Mouse (Mus musculus): ENCODE measurements at regions not wholly inside any gene's neighbourhood (a gene's known extent, or its start where the extent isn't known, plus 50 kb on each side); places are given as distances from the start of the nearest gene placed in this dataset.
A peak's percentile ranks its signal among the peaks of the same experiment; 100 is the strongest.

DNA sequence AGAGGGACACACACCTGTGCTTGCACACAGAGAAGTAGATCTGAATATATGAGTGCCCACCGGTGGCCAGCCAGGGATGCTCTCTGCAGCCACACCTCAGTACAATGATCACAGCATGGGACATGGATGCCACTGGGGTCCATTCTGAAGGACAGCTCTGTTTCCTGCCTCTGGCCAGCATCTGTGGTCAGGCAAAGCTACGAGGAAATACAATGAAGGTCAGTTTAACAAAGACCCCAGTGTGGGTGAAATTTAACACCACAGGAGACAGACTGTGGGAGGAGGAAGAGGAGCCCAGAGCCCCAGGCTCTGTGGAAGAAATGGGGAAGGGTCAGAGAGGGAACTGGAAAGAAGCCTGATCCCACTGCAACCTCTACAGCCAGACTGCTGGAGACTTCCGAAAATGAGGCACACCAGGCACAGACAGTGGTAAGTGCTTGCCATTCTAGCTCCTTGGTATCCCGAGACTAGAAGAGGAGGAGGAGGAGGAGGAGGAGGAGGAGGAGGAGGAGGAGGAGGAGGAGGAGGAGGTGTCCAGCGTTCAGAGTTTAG, 196.0 kb downstream of the Ly86 start:
- no peak for TF ChIP-seq CTCF (IDR thresholded peaks at IDR 0.05)
- Histone ChIP-seq H3K4me3 (ENCODE audit: low read depth, low read length) (no peak overlapping the region), H3K27ac (ENCODE audit: low read depth, low read length) (no peak overlapping the region), H3K4me2 (ENCODE audit: low read depth, low read length, poor library complexity, severe bottlenecking) (no peak overlapping the region), H3K27me3 (ENCODE audit: insufficient read depth, low read length) (no peaks in the 10 kb centered on the region), H3K9ac (replicated peaks; ENCODE audit: low read length, poor library complexity, severe bottlenecking) (no peak overlapping the region), H3K9me3 (ENCODE audit: low read length) (no peaks in the 10 kb centered on the region), H3K4me1 (ENCODE audit: insufficient read depth, low read length) (no peaks in the 10 kb centered on the region), H3K36me3 (ENCODE audit: insufficient read depth, low read length) (no peaks in the 10 kb centered on the region)
- DNase-seq (ENCODE audit: low spot score) (no peak), ATAC-seq (ENCODE audit: low FRiP score) (no peak)
- 26% methylated on average over 4 of the region's 5 CpGs for WGBS

DNA sequence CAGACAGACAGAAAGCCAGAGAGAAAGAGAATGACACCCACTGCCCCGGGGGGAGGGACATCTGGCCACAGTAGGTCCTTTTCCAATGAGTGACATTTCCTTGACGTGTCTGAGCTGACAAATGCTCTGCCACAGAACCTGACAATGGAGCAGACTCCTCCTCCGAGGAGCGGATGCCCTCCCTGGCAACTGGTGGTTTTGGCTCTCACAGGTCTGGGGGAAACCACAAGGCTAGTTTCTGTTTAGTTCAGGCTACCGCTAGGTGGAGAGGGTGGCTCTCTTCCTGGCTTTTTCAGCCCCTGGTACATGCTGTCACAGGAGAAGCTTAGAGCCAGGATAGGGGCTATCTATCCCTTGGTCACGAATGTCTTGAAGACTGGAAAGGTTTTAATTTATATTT, 196.7 kb downstream of the Ly86 start:
- Histone ChIP-seq H3K4me2 (ENCODE audit: low read depth, low read length, poor library complexity, severe bottlenecking) (no peak overlapping the region), H3K9me3 (ENCODE audit: low read length) (no peaks in the 10 kb centered on the region), H3K4me3 (ENCODE audit: low read depth, low read length) (no peak overlapping the region), H3K4me1 (ENCODE audit: insufficient read depth, low read length) (no peaks in the 10 kb centered on the region), H3K27me3 (ENCODE audit: insufficient read depth, low read length) (no peaks in the 10 kb centered on the region), H3K27ac (ENCODE audit: low read depth, low read length) (no peak overlapping the region), H3K36me3 (ENCODE audit: insufficient read depth, low read length) (no peaks in the 10 kb centered on the region), H3K9ac (replicated peaks; ENCODE audit: low read length, poor library complexity, severe bottlenecking) (no peak overlapping the region)
- DNase-seq (ENCODE audit: low spot score): peak; percentile 83
- WGBS: 13% methylated on average over 6 of the region's 6 CpGs
- TF ChIP-seq CTCF (IDR thresholded peaks at IDR 0.05): peak; percentile 72
- peak; percentile 63 for ATAC-seq (ENCODE audit: low FRiP score)

DNA sequence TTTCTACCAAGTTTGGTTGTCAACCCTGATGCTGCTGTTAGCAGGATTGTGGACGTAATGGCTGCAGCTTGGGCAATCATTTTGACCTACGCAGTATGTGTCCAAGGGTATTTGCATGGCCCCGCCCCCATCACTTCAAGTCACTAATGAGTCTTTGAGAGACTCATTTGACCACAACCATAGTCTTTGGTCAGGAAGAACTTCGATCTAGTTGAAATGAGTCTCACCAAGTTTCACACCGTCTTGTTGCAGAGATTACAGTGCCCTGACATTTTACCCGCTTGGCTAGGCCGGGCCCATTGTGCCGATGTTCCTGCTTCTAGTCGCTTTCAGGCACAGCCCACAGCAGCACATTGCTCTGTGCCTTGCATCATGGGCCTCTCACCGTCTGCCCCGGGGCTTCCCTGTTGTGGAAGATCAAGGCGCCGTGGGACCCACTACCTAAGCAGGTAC, 197.8 kb downstream of the Ly86 start:
- WGBS: 91% methylated on average over 13 of the region's 13 CpGs

DNA sequence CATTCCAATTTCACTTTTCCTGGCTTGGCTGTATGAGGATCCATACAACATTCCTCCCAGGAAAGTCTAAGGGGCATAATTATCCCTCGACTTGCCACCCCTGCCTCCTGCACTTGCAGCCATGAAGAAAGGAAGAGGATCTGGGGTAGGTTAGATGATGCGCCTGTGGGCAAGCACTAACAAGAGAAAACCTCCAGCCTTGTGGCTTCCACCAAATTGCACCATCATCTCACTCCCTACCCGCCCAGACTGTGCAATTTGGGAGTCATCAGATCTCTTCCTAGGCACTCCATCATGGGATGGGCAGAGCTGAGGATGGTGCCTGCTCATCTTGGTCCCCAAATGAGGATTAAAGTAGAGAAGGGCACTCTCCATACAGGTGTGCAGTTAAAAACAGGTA, 198.8 kb downstream of the Ly86 start:
- H3K36me3 ChIP-seq (ENCODE audit: insufficient read depth, low read length): no peaks in the 10 kb centered on the region
- no peak overlapping the region for H3K4me3 ChIP-seq (ENCODE audit: low read depth, low read length)
- no peak for DNase-seq (ENCODE audit: low spot score)
- WGBS: 85% methylated on average over 3 of the region's 3 CpGs
- H3K9ac ChIP-seq (replicated peaks; ENCODE audit: low read length, poor library complexity, severe bottlenecking): no peak overlapping the region
- ATAC-seq (ENCODE audit: low FRiP score): no peak
- no peaks in the 10 kb centered on the region for H3K4me1 ChIP-seq (ENCODE audit: insufficient read depth, low read length)
- H3K27me3 ChIP-seq (ENCODE audit: insufficient read depth, low read length): no peaks in the 10 kb centered on the region
- H3K27ac ChIP-seq (ENCODE audit: low read depth, low read length): no peak overlapping the region
- H3K4me2 ChIP-seq (ENCODE audit: low read depth, low read length, poor library complexity, severe bottlenecking): no peak overlapping the region
- no peak for TF ChIP-seq CTCF (IDR thresholded peaks at IDR 0.05)
- no peaks in the 10 kb centered on the region for H3K9me3 ChIP-seq (ENCODE audit: low read length)

More for the DNA sequence above, 197.8 kb downstream of the Ly86 start:
- DNase-seq (ENCODE audit: low spot score) (no peak), ATAC-seq (ENCODE audit: low FRiP score) (no peak)
- Histone ChIP-seq H3K27ac (ENCODE audit: low read depth, low read length) (no peak overlapping the region), H3K9me3 (ENCODE audit: low read length) (no peaks in the 10 kb centered on the region), H3K27me3 (ENCODE audit: insufficient read depth, low read length) (no peaks in the 10 kb centered on the region), H3K4me2 (ENCODE audit: low read depth, low read length, poor library complexity, severe bottlenecking) (no peak overlapping the region), H3K4me1 (ENCODE audit: insufficient read depth, low read length) (no peaks in the 10 kb centered on the region), H3K9ac (replicated peaks; ENCODE audit: low read length, poor library complexity, severe bottlenecking) (no peak overlapping the region), H3K36me3 (ENCODE audit: insufficient read depth, low read length) (no peaks in the 10 kb centered on the region), H3K4me3 (ENCODE audit: low read depth, low read length) (no peak overlapping the region)
- TF ChIP-seq CTCF (IDR thresholded peaks at IDR 0.05): no peak

DNA sequence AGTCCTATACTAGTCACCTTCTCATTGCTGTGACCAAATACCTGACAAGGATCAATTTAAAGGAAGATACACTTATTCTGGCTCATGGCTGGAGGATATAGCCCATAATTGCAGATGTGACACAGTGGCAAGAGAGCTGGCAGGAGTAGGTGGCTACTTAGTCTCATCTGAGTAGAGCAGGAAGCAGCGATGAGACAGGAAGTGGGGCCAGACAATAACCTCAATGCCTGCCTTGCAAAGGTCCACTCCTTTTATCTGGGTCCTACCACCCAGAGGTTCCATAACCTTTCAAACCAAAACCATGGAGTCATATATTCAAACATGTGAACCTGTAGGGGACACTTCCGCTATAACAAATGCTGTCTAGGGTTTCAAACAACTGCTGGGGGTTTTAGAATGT, 199.7 kb downstream of the Ly86 start:
- no peak overlapping the region for H3K4me3 ChIP-seq (ENCODE audit: low read depth, low read length)
- ATAC-seq (ENCODE audit: low FRiP score) (no peak), DNase-seq (ENCODE audit: low spot score) (no peak)
- H3K27me3 ChIP-seq (ENCODE audit: insufficient read depth, low read length): no peaks in the 10 kb centered on the region
- H3K36me3 ChIP-seq (ENCODE audit: insufficient read depth, low read length): no peaks in the 10 kb centered on the region
- H3K4me2 ChIP-seq (ENCODE audit: low read depth, low read length, poor library complexity, severe bottlenecking): no peak overlapping the region
- H3K9ac ChIP-seq (replicated peaks; ENCODE audit: low read length, poor library complexity, severe bottlenecking): no peak overlapping the region
- TF ChIP-seq CTCF (IDR thresholded peaks at IDR 0.05): no peak
- 89% methylated on average over 2 of the region's 2 CpGs for WGBS
- H3K9me3 ChIP-seq (ENCODE audit: low read length): no peaks in the 10 kb centered on the region
- H3K4me1 ChIP-seq (ENCODE audit: insufficient read depth, low read length): no peaks in the 10 kb centered on the region
- no peak overlapping the region for H3K27ac ChIP-seq (ENCODE audit: low read depth, low read length)

DNA sequence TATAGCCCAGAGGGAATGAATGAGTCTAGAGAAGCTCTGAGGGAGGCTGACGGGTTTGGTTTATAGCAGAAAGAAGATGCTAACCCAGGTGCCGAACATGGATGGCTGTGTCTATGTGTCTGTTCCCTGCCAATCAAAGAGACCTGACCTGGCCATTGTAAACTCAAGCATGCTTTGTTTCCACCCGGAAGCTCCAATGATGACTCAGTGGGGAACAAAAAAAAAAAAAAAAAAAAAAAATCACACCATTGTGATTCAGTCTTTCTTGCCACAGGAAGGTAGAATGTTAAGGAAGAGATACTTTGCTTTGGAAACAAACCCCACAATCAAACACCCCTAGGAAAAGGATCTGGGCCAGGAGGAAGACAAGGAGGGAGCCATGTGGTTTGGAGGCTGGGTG, 201.5 kb downstream of the Ly86 start:
- Histone ChIP-seq H3K4me2 (ENCODE audit: low read depth, low read length, poor library complexity, severe bottlenecking) (no peak overlapping the region), H3K9me3 (ENCODE audit: low read length) (no peaks in the 10 kb centered on the region), H3K4me3 (ENCODE audit: low read depth, low read length) (no peak overlapping the region), H3K27me3 (ENCODE audit: insufficient read depth, low read length) (no peaks in the 10 kb centered on the region), H3K4me1 (ENCODE audit: insufficient read depth, low read length) (no peaks in the 10 kb centered on the region), H3K36me3 (ENCODE audit: insufficient read depth, low read length) (no peaks in the 10 kb centered on the region), H3K27ac (ENCODE audit: low read depth, low read length) (no peak overlapping the region), H3K9ac (replicated peaks; ENCODE audit: low read length, poor library complexity, severe bottlenecking) (no peak overlapping the region)
- no peak for DNase-seq (ENCODE audit: low spot score)
- WGBS: 82% methylated on average over 3 of the region's 3 CpGs
- no peak for ATAC-seq (ENCODE audit: low FRiP score)
- no peak for TF ChIP-seq CTCF (IDR thresholded peaks at IDR 0.05)
